Mouse (Mus musculus) spleen, adult 2 months (tissue): ENCODE results near the gene 1700042G07Rik.

Experiments
- CTCF ChIP-seq: fragments of 200-500 bp; IDR thresholded peaks from 2 replicates; pipeline ENCODE4 v1.5.1; 2011; ENCODE audit warnings: mild to moderate bottlenecking, inconsistent platforms; ENCODE audit not compliant: insufficient read depth, insufficient read length, insufficient replicate concordance; ENCODE audit errors: extremely low read depth
- POLR2A ChIP-seq: fragments of 200-500 bp; IDR thresholded peaks from 2 replicates; pipeline ENCODE4 v1.6.1; 2011; ENCODE audit warnings: low read depth, low read length, inconsistent platforms

DNA sequence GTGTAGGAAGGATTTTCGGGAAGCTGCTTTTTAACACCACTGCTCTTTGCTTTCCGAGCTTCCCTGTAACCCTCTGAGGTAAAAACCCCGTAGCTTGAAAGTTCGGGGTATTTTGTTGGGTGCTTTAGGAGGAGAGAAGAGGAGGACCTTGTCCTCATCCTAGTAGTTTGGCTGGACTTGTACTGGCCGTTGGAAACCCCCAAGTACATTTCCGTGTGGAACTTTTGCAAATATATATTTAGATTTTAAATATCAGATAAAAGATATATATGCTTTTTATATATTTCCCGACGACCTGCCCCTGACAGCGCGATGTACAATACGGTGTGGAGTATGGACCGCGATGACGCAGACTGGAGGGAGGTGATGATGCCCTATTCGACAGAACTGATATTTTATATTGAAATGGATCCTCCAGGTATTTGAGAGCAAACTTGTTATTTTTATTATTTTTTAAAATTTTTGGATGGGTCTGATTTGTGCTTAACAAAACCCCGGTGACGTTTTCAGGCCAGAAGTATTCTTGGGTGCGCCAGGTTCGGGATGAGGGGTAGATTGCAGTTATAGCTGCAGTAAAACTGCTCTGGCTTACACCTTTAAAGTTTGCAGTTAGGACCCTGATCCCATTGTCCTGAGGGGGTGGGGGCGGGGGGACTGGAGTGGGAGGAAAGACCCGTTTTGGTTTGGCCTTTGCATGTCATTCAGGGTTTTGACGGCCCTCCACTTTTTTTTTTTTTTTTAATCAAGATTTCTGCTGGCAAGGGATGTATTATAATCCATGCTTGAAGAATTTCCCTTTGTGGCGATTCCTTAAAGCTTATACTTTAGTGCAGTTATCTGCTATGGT lies 49.0 kb downstream of the 1700042G07Rik start:
- TF ChIP-seq POLR2A (no peak), CTCF (no peak)
